Mouse (Mus musculus) heart, embryonic 16.5 days (tissue): ENCODE data around the gene Tspyl3. TPM values are rescaled to one million over a fixed set of nuclear protein-coding genes. Genes with fewer than 3 reads are reported as not detected.

ENCODE experiments used
- ATAC-seq: fragments of 200-750 bp; cut with Nextera tagmentation; replicated peaks from 2 replicates; pipeline ENCODE4 v1.8.0; 2017; ENCODE audit warnings: moderate number of reproducible peaks; ENCODE audit not compliant: insufficient read depth, low FRiP score; ENCODE audit errors: extremely low read depth
- H3K27ac ChIP-seq: fragments of 300-500 bp; sonication (generic); 2 replicates; pipeline ENCODE4 v1.5.1; 2014; ENCODE audit warnings: mild to moderate bottlenecking, low read length, control low read depth, moderate library complexity
- H3K27me3 ChIP-seq: fragments of 300-500 bp; sonication (generic); 2 replicates; pipeline ENCODE4 v1.6.1; 2014; ENCODE audit warnings: low read length, mixed read lengths; ENCODE audit not compliant: control insufficient read depth, insufficient read depth
- H3K36me3 ChIP-seq: fragments of 300-500 bp; sonication (generic); 2 replicates; pipeline ENCODE4 v1.6.1; 2014; ENCODE audit not compliant: control insufficient read depth, insufficient read depth
- H3K4me1 ChIP-seq: fragments of 300-500 bp; sonication (generic); 2 replicates; pipeline ENCODE4 v1.6.1; 2014; ENCODE audit warnings: low read length, mixed read lengths; ENCODE audit not compliant: control insufficient read depth, insufficient read depth
- H3K4me2 ChIP-seq: fragments of 300-500 bp; sonication (generic); 2 replicates; pipeline ENCODE4 v1.6.1; 2014; ENCODE audit warnings: low read depth, mild to moderate bottlenecking, control low read depth, low read length
- H3K4me3 ChIP-seq: fragments of 300-500 bp; sonication (generic); 2 replicates; pipeline ENCODE4 v1.5.1; 2014; ENCODE audit warnings: mild to moderate bottlenecking, control low read depth, low read length
- H3K9ac ChIP-seq: fragments of 300-500 bp; sonication (generic); 2 replicates; pipeline ENCODE4 v1.6.1; 2014; ENCODE audit warnings: low read length, control low read depth
- H3K9me3 ChIP-seq: fragments of 300-500 bp; sonication (generic); replicated peaks from 2 replicates; pipeline ENCODE4 v1.6.1; 2016; ENCODE audit warnings: low read length; ENCODE audit not compliant: control insufficient read depth
- WGBS: fragments of 180-500 bp; shearing (Covaris S2); extraction: QIAGEN DNeasy Blood & Tissue Kit; methylation state at CpG from one replicate; pipeline ENCODE4 v1.1.7; 2014; 5-methylcytosine and 5-hydroxymethylcytosine counted together
- polyA plus RNA-seq: library from polyadenylated mRNA; unstranded; fragments of >200 nt; fragmentation: Nextera tagmentation; extraction: Ambion mirVana; gene quantifications from 2 replicates; pipeline ENCODE4 v1.2.1, GENCODE M21; 2015

Tspyl3 gene
- polyA plus RNA-seq, 1 experiment from 2014 or later = 7.5 TPM

DNA sequence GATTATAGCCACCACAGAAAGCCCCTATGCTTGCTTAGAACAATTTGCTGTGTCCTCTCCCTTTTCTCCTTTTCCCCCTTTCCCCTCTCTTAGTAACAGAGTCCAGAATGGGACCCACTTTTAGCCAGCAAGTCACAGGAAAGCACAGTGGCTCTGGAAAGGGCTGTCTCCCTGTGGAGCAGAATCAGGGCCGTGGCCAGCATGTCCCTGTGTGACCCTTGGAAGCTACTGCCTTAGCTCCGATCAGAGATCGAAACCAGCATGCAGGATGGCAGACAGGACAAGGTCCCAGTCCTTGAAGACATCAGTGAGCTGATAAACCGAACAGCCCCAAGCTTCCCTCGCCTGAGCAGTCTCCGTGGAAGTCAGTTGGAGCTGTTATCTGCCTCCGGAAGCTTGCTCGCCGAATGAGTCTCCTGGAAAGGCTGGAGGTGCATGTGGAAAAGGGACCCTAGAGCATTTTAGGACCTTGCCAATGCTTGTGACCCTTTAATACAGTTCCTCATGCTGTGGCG, 7.4 kb downstream of the Tspyl3 start:
- no peak for ATAC-seq
- no peaks in the 10 kb centered on the region for H3K27me3 ChIP-seq
- peaks cover 12% of the 10 kb centered on the region for H3K4me1 ChIP-seq
- H3K27ac ChIP-seq = no peak overlapping the region
- H3K9ac ChIP-seq = no peak overlapping the region
- no peak overlapping the region for H3K4me3 ChIP-seq
- no peaks in the 10 kb centered on the region for H3K36me3 ChIP-seq
- H3K4me2 ChIP-seq = no peak overlapping the region
- no peaks in the 10 kb centered on the region for H3K9me3 ChIP-seq
- 51% methylated on average over 10 of the region's 10 CpGs for WGBS

DNA sequence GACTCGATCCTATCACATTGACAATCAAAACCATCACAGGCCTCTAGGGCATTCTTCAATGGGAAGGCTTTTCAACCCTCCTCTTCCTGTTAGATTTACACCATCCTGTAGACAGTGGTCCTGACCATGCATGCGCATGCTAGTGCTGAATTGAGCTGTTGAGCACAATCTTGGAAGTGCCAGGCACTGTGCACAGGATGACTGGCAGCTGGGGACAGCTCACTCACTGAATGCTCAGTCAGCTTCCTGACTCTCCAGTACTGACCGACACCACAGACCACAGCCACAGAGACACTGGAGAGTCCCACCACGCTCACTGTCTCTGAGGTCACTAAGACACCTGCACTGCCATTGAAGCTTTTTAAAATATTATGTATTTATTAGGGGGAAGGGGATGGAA, 9.8 kb downstream of the Tspyl3 start:
- Histone ChIP-seq H3K4me2 (no peak overlapping the region), H3K4me1 (peaks cover 12% of the 10 kb centered on the region), H3K27ac (peak overlapping the region; percentile 16; the same call in 1 of the 2 replicates), H3K36me3 (no peaks in the 10 kb centered on the region), H3K9me3 (no peaks in the 10 kb centered on the region), H3K9ac (no peak overlapping the region), H3K27me3 (no peaks in the 10 kb centered on the region), H3K4me3 (no peak overlapping the region)
- no peak for ATAC-seq
- 65% methylated on average over 4 of the region's 4 CpGs for WGBS

DNA sequence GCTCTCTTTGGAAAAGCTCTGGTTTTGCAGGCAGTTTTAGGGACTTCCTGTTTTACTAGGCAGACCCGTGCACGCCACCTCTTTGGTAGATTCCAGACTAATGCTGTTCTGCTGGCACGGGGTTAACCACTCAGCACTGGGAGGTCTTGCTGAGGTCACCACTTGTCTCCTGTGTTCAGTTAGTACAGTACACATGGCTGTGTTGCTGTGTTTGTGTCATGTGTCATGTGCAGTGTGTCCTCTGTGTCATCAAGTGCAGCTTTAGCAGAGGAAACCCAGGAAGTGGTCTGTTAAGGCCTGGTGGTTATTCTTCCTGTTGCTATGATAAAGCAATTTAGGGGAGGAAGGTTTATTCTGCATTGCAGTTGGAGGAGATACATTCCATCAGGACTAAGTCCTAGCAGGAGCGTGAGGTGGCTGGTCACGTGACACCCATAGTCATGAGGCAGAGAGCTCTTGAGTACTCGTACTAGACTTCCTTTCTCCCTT, 10.4 kb downstream of the Tspyl3 start:
- H3K27ac ChIP-seq = peak overlapping the region; percentile 40; the same call in 1 of the 2 replicates
- ATAC-seq = 0 out of 2 replicates have a peak, but pooled peaks have one; percentile 47
- no peak overlapping the region for H3K9ac ChIP-seq
- no peak overlapping the region for H3K4me2 ChIP-seq
- no peaks in the 10 kb centered on the region for H3K9me3 ChIP-seq
- 33% methylated on average over 6 of the region's 6 CpGs for WGBS
- H3K4me3 ChIP-seq = no peak overlapping the region
- H3K27me3 ChIP-seq = no peaks in the 10 kb centered on the region
- H3K4me1 ChIP-seq = peaks cover 12% of the 10 kb centered on the region
- peaks cover 2% of the 10 kb centered on the region for H3K36me3 ChIP-seq

DNA sequence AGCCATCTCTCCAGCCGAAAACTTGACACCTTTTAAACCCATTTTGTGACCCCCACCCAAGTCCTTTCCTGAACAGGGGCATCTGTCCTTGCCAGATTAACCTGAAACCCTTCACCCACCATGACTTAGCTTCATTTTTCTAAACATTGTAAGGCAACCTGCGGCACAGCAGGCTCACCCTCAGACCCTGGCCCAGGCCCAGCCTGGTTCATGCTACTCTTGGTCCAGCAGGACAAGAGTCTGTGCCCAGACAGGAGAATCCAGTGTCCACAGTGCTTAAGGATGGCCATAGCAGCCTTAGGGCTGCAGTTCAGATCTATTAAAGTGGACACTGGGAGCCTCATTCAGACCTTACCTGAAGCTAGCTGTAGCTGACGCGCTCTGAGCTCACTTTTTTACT, 11.9 kb downstream of the Tspyl3 start:
- Histone ChIP-seq H3K36me3 (peaks cover 14% of the 10 kb centered on the region), H3K9ac (no peak overlapping the region), H3K4me3 (no peak overlapping the region), H3K4me1 (peaks cover 12% of the 10 kb centered on the region), H3K9me3 (no peaks in the 10 kb centered on the region), H3K27ac (no peak overlapping the region), H3K4me2 (no peak overlapping the region), H3K27me3 (no peaks in the 10 kb centered on the region)
- 94% methylated on average over 4 of the region's 4 CpGs for whole genome bisulfite sequencing
- no peak for ATAC-seq

DNA sequence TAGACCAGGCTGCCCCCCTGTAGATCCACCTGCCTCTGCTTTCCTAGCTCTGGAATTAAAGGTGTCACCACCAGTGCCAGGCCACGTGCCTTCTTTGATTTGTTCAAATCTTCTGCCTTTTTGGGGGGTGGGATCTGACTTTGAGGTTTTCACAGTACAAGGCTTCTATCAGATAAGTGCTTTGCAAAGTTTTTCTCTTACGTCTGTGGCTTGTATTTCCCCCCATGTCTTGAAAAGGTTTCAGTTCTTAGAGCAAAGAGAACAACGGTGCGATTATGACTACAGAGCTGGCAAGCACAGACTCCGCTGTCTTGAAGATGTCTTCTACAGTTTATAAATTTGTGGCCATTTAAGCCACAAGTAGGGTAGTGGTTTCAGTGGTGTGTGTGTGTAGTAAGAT, 13.8 kb downstream of the Tspyl3 start:
- no peak overlapping the region for H3K4me3 ChIP-seq
- no peak overlapping the region for H3K9ac ChIP-seq
- no peak overlapping the region for H3K27ac ChIP-seq
- WGBS = 86% methylated on average over 5 of the region's 5 CpGs
- H3K36me3 ChIP-seq = peaks cover 25% of the 10 kb centered on the region
- peaks cover 12% of the 10 kb centered on the region for H3K4me1 ChIP-seq
- no peaks in the 10 kb centered on the region for H3K9me3 ChIP-seq
- no peak overlapping the region for H3K4me2 ChIP-seq
- no peaks in the 10 kb centered on the region for H3K27me3 ChIP-seq
- ATAC-seq = no peak

DNA sequence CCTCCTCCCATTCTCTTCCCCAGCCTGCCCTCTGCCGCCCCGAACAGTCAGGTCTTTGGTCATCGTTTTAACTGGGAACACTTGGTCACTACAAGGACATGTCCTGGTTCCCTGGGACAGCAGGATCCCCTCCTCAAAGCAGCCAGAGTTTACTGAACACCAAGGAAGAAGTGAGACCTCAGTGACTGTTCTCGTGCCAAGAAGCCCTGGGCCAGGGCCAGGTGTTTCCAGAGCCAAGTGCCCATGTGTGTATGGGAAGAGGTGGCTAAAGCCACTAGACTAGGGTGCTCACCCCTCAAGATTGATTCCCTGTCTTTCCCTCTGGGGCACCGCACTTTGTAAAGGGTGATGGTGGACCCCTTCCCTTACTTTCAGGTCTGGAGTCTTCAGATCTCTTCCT, 16.0 kb downstream of the Tspyl3 start:
- H3K4me1 ChIP-seq = peaks cover under 1% of the 10 kb centered on the region; the same call in 1 of the 2 replicates
- 86% methylated on average over 5 of the region's 5 CpGs for WGBS
- H3K4me2 ChIP-seq = no peak overlapping the region
- no peak for ATAC-seq
- H3K27ac ChIP-seq = no peak overlapping the region
- H3K9me3 ChIP-seq = no peaks in the 10 kb centered on the region
- no peaks in the 10 kb centered on the region for H3K27me3 ChIP-seq
- no peak overlapping the region for H3K9ac ChIP-seq
- H3K4me3 ChIP-seq = no peak overlapping the region
- H3K36me3 ChIP-seq = peaks cover 38% of the 10 kb centered on the region

DNA sequence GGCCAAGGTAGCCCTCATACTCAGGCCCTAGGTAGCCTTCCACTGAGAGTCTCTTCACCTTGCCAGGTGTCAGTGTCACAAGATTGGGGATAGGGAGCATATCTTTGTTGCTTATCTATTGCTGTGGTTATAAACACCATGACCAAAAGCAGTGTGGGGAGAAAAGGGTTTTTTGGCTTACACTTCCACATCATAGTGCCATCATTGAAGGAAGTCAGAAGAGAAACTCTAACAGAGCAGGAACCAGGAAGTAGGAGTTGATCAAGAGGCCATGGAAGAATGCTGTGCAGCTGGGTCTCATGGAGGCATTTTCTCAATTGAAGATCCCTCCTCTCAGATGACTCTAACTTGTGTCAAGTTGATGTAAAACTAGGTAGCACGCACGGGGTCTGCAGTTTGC, 17.1 kb downstream of the Tspyl3 start:
- no peaks in the 10 kb centered on the region for H3K27me3 ChIP-seq
- no peak for ATAC-seq
- no peak overlapping the region for H3K27ac ChIP-seq
- H3K36me3 ChIP-seq = peaks cover 40% of the 10 kb centered on the region
- 94% methylated on average over 2 of the region's 2 CpGs for WGBS
- H3K4me3 ChIP-seq = no peak overlapping the region
- no peak overlapping the region for H3K4me2 ChIP-seq
- no peak overlapping the region for H3K9ac ChIP-seq
- no peaks in the 10 kb centered on the region for H3K9me3 ChIP-seq
- H3K4me1 ChIP-seq = peaks cover 3% of the 10 kb centered on the region; the same call in 1 of the 2 replicates

DNA sequence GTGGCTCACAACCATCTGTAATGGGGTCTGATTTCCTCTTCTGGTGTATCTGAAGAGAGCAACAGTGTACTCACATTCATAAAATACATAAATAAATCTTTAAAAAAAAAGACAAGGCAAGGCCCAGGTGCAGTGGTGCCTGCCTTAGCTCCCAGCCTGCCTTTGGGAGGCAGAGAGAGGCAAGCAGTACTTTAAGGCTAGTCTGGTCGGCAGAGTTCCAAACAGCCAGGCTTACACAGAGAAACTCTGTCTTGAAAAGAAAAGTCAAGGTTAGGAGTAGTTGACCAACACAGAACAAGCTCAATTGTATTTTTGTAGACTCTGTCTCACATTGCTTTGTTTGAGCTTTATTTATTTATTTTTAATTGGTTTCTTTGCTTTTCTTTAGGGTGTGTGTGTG, 22.5 kb downstream of the Tspyl3 start:
- Histone ChIP-seq H3K4me1 (peaks cover 3% of the 10 kb centered on the region; the same call in 1 of the 2 replicates), H3K27ac (no peak overlapping the region), H3K9ac (no peak overlapping the region), H3K36me3 (peaks cover 48% of the 10 kb centered on the region), H3K4me2 (no peak overlapping the region), H3K27me3 (no peaks in the 10 kb centered on the region), H3K9me3 (no peaks in the 10 kb centered on the region), H3K4me3 (no peak overlapping the region)
- no peak for ATAC-seq
- 69% methylated on average over 1 of the region's 1 CpGs for WGBS

DNA sequence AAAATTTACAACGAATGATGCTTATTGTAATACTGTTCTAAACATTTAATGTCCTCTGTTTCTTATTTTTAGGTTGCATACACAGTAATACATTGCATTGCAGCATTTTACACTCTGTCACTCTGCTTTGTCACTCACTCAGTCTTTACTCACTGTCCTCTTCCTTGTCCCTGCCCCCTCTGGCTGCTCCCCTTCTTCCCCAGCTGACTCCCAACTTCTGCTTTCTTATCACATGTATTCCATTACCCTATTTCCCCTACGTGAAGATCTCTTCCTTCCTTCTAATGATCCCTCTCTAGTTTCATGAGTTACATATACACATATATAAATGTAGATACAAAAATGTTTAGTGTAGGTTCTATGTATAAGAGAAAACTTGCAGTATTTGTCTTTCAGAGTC, 26.1 kb downstream of the Tspyl3 start:
- H3K9ac ChIP-seq = no peak overlapping the region
- peaks cover 3% of the 10 kb centered on the region; the same call in 1 of the 2 replicates for H3K4me1 ChIP-seq
- H3K36me3 ChIP-seq = peaks cover 47% of the 10 kb centered on the region
- 77% methylated on average over 2 of the region's 2 CpGs for WGBS
- H3K4me3 ChIP-seq = no peak overlapping the region
- no peaks in the 10 kb centered on the region for H3K27me3 ChIP-seq
- H3K27ac ChIP-seq = no peak overlapping the region
- no peaks in the 10 kb centered on the region for H3K9me3 ChIP-seq
- H3K4me2 ChIP-seq = no peak overlapping the region
- no peak for ATAC-seq
